Mouse (Mus musculus) limb, embryonic 13.5 days (tissue): ENCODE measurements around the gene Pip5kl1. TPM values are rescaled to one million over a fixed set of nuclear protein-coding genes. Genes with fewer than 3 reads are reported as not detected.
A peak's percentile ranks its signal among the peaks of the same experiment; 100 is the strongest.

Experiments
- ATAC-seq: fragments of 200-750 bp; cut with Nextera tagmentation; 2 replicates; pipeline ENCODE4 v1.8.0; 2017; ENCODE audit warnings: low read depth, moderate number of reproducible peaks, moderate TSS enrichment; ENCODE audit not compliant: low FRiP score
- H3K27ac ChIP-seq: fragments of 300-500 bp; sonication (generic); 2 replicates; pipeline ENCODE4 v1.5.1; 2015; ENCODE audit warnings: inconsistent platforms, mild to moderate bottlenecking, moderate library complexity
- H3K27me3 ChIP-seq: fragments of 300-500 bp; sonication (generic); 2 replicates; pipeline ENCODE4 v1.6.1; 2015; ENCODE audit warnings: mild to moderate bottlenecking, inconsistent platforms
- H3K36me3 ChIP-seq: fragments of 300-500 bp; sonication (generic); 2 replicates; pipeline ENCODE4 v1.6.1; 2015; ENCODE audit warnings: inconsistent platforms, mild to moderate bottlenecking, moderate library complexity
- H3K4me1 ChIP-seq: fragments of 300-500 bp; sonication (generic); 2 replicates; pipeline ENCODE4 v1.6.1; 2015; ENCODE audit warnings: inconsistent platforms
- H3K4me2 ChIP-seq: fragments of 300-500 bp; sonication (generic); replicated peaks from 2 replicates; pipeline ENCODE4 v1.6.1; 2015; ENCODE audit warnings: inconsistent platforms, mild to moderate bottlenecking, moderate library complexity
- H3K4me3 ChIP-seq: fragments of 300-500 bp; sonication (generic); 2 replicates; pipeline ENCODE4 v1.5.1; 2015; ENCODE audit warnings: moderate library complexity, mild to moderate bottlenecking, inconsistent platforms
- H3K9ac ChIP-seq: fragments of 300-500 bp; sonication (generic); 2 replicates; pipeline ENCODE4 v1.6.1; 2015; ENCODE audit warnings: mild to moderate bottlenecking, inconsistent platforms
- H3K9me3 ChIP-seq: fragments of 300-500 bp; sonication (generic); 2 replicates; pipeline ENCODE4 v1.6.1; 2016; ENCODE audit warnings: inconsistent platforms
- WGBS: fragments of 180-500 bp; shearing (Covaris S2); methylation state at CpG from one replicate; pipeline ENCODE4 v1.1.7; 2015; 5-methylcytosine and 5-hydroxymethylcytosine counted together
- polyA plus RNA-seq: library from polyadenylated mRNA; unstranded; fragments of >200 nt; fragmentation: Nextera tagmentation; extraction: Ambion mirVana; gene quantifications from 2 replicates; pipeline ENCODE4 v1.2.1, GENCODE M21; 2015

The Pip5kl1 gene
- 1.8 and 2.5 TPM in 2 replicates for polyA plus RNA-seq

- H3K27ac ChIP-seq, result no peak within 1 kb of the TSS
- H3K36me3 ChIP-seq, result peaks cover 11% of the 10 kb centered on the region
- H3K4me3 ChIP-seq, result peak within 1 kb of the TSS; percentile 50
- H3K4me2 ChIP-seq, result peak within 1 kb of the TSS; percentile 87
- H3K4me1 ChIP-seq, result peaks cover 25% of the 10 kb centered on the region
- H3K9me3 ChIP-seq, result no peaks in the 10 kb centered on the region
- peaks cover 29% of the 10 kb centered on the region for H3K27me3 ChIP-seq
- WGBS, result 76% methylated on average over 6 of the region's 6 CpGs
- no peak for ATAC-seq
- H3K9ac ChIP-seq, result peak within 1 kb of the TSS; percentile 66
Observed at GRCm38 (mm10) chr2:32574497-32574896, at the start of gene Pip5kl1. Gene Pip5kl1 (plus strand): TSS chr2:32574797.

GRCm38 (mm10) chr2:32525816-32526215 is 48.8 kb upstream of the Pip5kl1 start:
- no peak for ATAC-seq
- Histone ChIP-seq H3K9me3 (no peaks in the 10 kb centered on the region), H3K27ac (no peak overlapping the region), H3K4me3 (no peak overlapping the region), H3K27me3 (no peaks in the 10 kb centered on the region), H3K4me2 (no peak overlapping the region), H3K4me1 (no peaks in the 10 kb centered on the region), H3K9ac (no peak overlapping the region), H3K36me3 (no peaks in the 10 kb centered on the region)
- WGBS, result 85% methylated on average over 12 of the region's 12 CpGs

- 81% methylated on average over 14 of the region's 14 CpGs for WGBS
- Histone ChIP-seq H3K9ac (no peak overlapping the region), H3K9me3 (no peaks in the 10 kb centered on the region), H3K27ac (no peak overlapping the region), H3K4me3 (no peak overlapping the region), H3K36me3 (no peaks in the 10 kb centered on the region), H3K27me3 (no peaks in the 10 kb centered on the region), H3K4me2 (no peak overlapping the region), H3K4me1 (no peaks in the 10 kb centered on the region)
- no peak for ATAC-seq
Observed at GRCm38 (mm10) chr2:32527468-32527966, 47.1 kb upstream of the Pip5kl1 start.

GRCm38 (mm10) chr2:32528326-32528725 is 46.3 kb upstream of the Pip5kl1 start:
- 85% methylated on average over 1 of the region's 1 CpGs for WGBS
- no peaks in the 10 kb centered on the region for H3K27me3 ChIP-seq
- no peak overlapping the region for H3K4me2 ChIP-seq
- no peak for ATAC-seq
- H3K9ac ChIP-seq, result no peak overlapping the region
- no peaks in the 10 kb centered on the region for H3K36me3 ChIP-seq
- H3K27ac ChIP-seq, result no peak overlapping the region
- H3K4me3 ChIP-seq, result no peak overlapping the region
- H3K4me1 ChIP-seq, result peaks cover 4% of the 10 kb centered on the region; the same call in 1 of the 2 replicates
- no peaks in the 10 kb centered on the region for H3K9me3 ChIP-seq

GRCm38 (mm10) chr2:32530479-32530878 is 44.1 kb upstream of the Pip5kl1 start:
- Histone ChIP-seq H3K9me3 (no peaks in the 10 kb centered on the region), H3K27ac (no peak overlapping the region), H3K4me3 (no peak overlapping the region), H3K27me3 (no peaks in the 10 kb centered on the region), H3K9ac (no peak overlapping the region), H3K4me2 (no peak overlapping the region), H3K4me1 (peaks cover 17% of the 10 kb centered on the region), H3K36me3 (no peaks in the 10 kb centered on the region)
- 72% methylated on average over 2 of the region's 2 CpGs for WGBS
- no peak for ATAC-seq

GRCm38 (mm10) chr2:32533163-32533562 is 41.4 kb upstream of the Pip5kl1 start:
- peaks cover 39% of the 10 kb centered on the region for H3K4me1 ChIP-seq
- no peak overlapping the region for H3K4me2 ChIP-seq
- no peak overlapping the region for H3K4me3 ChIP-seq
- 80% methylated on average over 2 of the region's 2 CpGs for WGBS
- no peaks in the 10 kb centered on the region for H3K36me3 ChIP-seq
- H3K9me3 ChIP-seq, result no peaks in the 10 kb centered on the region
- ATAC-seq, result no peak
- H3K9ac ChIP-seq, result no peak overlapping the region
- no peaks in the 10 kb centered on the region for H3K27me3 ChIP-seq
- H3K27ac ChIP-seq, result no peak overlapping the region

GRCm38 (mm10) chr2:32534061-32534732 is 40.4 kb upstream of the Pip5kl1 start:
- ATAC-seq, result no peak
- peaks cover 49% of the 10 kb centered on the region for H3K4me1 ChIP-seq

GRCm38 (mm10) chr2:32534733-32535471 is 39.7 kb upstream of the Pip5kl1 start, which contains the start of gene Fam102a:
Gene Fam102a (plus strand): TSS chr2:32535332.
- peak within 1 kb of the TSS; percentile 95 for H3K9ac ChIP-seq
- H3K4me3 ChIP-seq, result peak within 1 kb of the TSS; percentile 90
- peaks cover 56% of the 10 kb centered on the region for H3K4me1 ChIP-seq
- no peaks in the 10 kb centered on the region for H3K9me3 ChIP-seq
- peak within 1 kb of the TSS; percentile 97 for H3K27ac ChIP-seq
- peak within 1 kb of the TSS; percentile 94 for H3K4me2 ChIP-seq
- H3K27me3 ChIP-seq, result no peaks in the 10 kb centered on the region
- no peaks in the 10 kb centered on the region for H3K36me3 ChIP-seq
- ATAC-seq, result peak; percentile 97
- WGBS, result under 1% methylated on average over 64 of the region's 67 CpGs

More at GRCm38 (mm10) chr2:32534061-32534732, 40.4 kb upstream of the Pip5kl1 start:
- Histone ChIP-seq H3K9ac (peak overlapping the region; percentile 67), H3K36me3 (no peaks in the 10 kb centered on the region), H3K27ac (peak overlapping the region; percentile 94), H3K9me3 (no peaks in the 10 kb centered on the region), H3K27me3 (no peaks in the 10 kb centered on the region), H3K4me2 (peak overlapping the region; percentile 94), H3K4me3 (peak overlapping the region; percentile 90)
- 9% methylated on average over 13 of the region's 13 CpGs for WGBS

- Histone ChIP-seq H3K27me3 (no peaks in the 10 kb centered on the region), H3K9me3 (no peaks in the 10 kb centered on the region), H3K9ac (peak overlapping the region; percentile 95), H3K36me3 (no peaks in the 10 kb centered on the region), H3K4me1 (peaks cover 62% of the 10 kb centered on the region), H3K4me3 (peak overlapping the region; percentile 90), H3K27ac (peak overlapping the region; percentile 97), H3K4me2 (peak overlapping the region; percentile 94)
- no peak for ATAC-seq
- under 1% methylated on average over 53 of the region's 56 CpGs for WGBS
Observed at GRCm38 (mm10) chr2:32535501-32535991, 39.1 kb upstream of the Pip5kl1 start.

- Histone ChIP-seq H3K4me3 (peak overlapping the region; percentile 90), H3K4me2 (peak overlapping the region; percentile 94), H3K9ac (peak overlapping the region; percentile 95), H3K36me3 (no peaks in the 10 kb centered on the region), H3K27ac (peak overlapping the region; percentile 97), H3K27me3 (no peaks in the 10 kb centered on the region), H3K4me1 (peaks cover 68% of the 10 kb centered on the region), H3K9me3 (no peaks in the 10 kb centered on the region)
- WGBS, result 2% methylated on average over 14 of the region's 14 CpGs
- ATAC-seq, result no peak
Observed at GRCm38 (mm10) chr2:32536086-32536633, 38.4 kb upstream of the Pip5kl1 start.

GRCm38 (mm10) chr2:32536634-32537359 is 37.8 kb upstream of the Pip5kl1 start:
- Histone ChIP-seq H3K9me3 (no peaks in the 10 kb centered on the region), H3K27ac (peak overlapping the region; percentile 97), H3K36me3 (no peaks in the 10 kb centered on the region), H3K27me3 (no peaks in the 10 kb centered on the region), H3K4me1 (peaks cover 74% of the 10 kb centered on the region), H3K4me2 (peak overlapping the region; percentile 94), H3K9ac (peak overlapping the region; percentile 95), H3K4me3 (peak overlapping the region; percentile 90)
- ATAC-seq, result no peak
- WGBS, result 2% methylated on average over 11 of the region's 11 CpGs
